Mouse (Mus musculus) ES-Bruce4 (cell line): ENCODE data around the gene Slc4a7.

Experiments
- CTCF ChIP-seq: IDR thresholded peaks from one replicate; pipeline ENCODE4 v1.8.1; 2011; ENCODE audit warnings: low read depth, low read length
- EP300 ChIP-seq: IDR thresholded peaks from 2 replicates; pipeline ENCODE4 v1.6.1; 2011; ENCODE audit warnings: low read depth, low read length; ENCODE audit not compliant: insufficient read depth
- POLR2A ChIP-seq: IDR thresholded peaks from one replicate; pipeline ENCODE4 v1.8.1; 2011; ENCODE audit warnings: low read length; ENCODE audit not compliant: insufficient read depth

DNA sequence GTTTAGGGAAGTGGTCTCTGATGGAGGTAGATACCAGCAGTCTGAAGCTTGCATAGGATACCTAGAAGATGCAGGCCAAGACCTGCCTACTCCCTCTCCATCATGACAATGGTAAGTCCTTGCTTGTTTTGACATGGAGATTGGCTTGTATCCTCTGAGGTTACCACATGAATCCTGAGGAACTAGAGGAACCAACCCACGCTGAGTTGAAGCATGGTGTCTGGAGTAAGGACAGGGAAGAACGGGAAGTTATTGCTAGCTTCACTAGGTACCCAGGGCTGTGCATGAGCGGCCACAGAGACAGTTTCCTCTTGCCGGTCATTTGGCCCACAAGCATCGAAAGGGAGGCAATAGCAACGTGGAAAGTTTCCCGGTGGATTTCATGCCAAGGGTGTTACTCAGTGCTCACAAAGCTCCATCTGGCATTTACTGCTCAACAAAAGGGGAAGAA is 16.0 kb upstream of the Slc4a7 start:
- no peak for TF ChIP-seq CTCF
- no peak for TF ChIP-seq EP300
- no peak for TF ChIP-seq POLR2A
